Mouse (Mus musculus) forebrain, embryonic 14.5 days (tissue): ENCODE results near the gene Clip1. TPM values are rescaled to one million over a fixed set of nuclear protein-coding genes. Genes with fewer than 3 reads are reported as not detected.
A peak's percentile ranks its signal among the peaks of the same experiment; 100 is the strongest.
"Not testable (repeated sequence)": the region's sequence is repeated elsewhere in the genome, so short reads cannot be mapped to it uniquely, and the experiment has no call there.

Experiments used
- ATAC-seq: fragments of 200-750 bp; cut with Nextera tagmentation; 2 replicates; pipeline ENCODE4 v1.8.0; 2017; ENCODE audit warnings: mild to moderate bottlenecking, moderate library complexity
- DNase-seq: peaks from one replicate; pipeline ENCODE4 v3.0.0-alpha.2; 2015; ENCODE audit warnings: low spot score
- H3K27ac ChIP-seq: fragments of 300-500 bp; sonication (generic); 2 replicates; pipeline ENCODE4 v1.5.1; 2014; ENCODE audit warnings: low read depth, mild to moderate bottlenecking, control low read depth, low read length, moderate library complexity
- H3K27me3 ChIP-seq: fragments of 300-500 bp; sonication (generic); replicated peaks from 2 replicates; pipeline ENCODE4 v1.6.1; 2014; ENCODE audit warnings: low read length, control low read depth, mixed read lengths; ENCODE audit not compliant: control insufficient read depth, insufficient read depth
- H3K36me3 ChIP-seq: fragments of 300-500 bp; sonication (generic); 2 replicates; pipeline ENCODE4 v1.6.1; 2014; ENCODE audit warnings: low read length, control low read depth; ENCODE audit not compliant: control insufficient read depth, insufficient read depth
- H3K4me1 ChIP-seq: fragments of 300-500 bp; sonication (generic); 2 replicates; pipeline ENCODE4 v1.6.1; 2014; ENCODE audit warnings: antibody characterized with exemption, low read length, control low read depth; ENCODE audit not compliant: control insufficient read depth, insufficient read depth
- H3K4me2 ChIP-seq: fragments of 300-500 bp; sonication (generic); 2 replicates; pipeline ENCODE4 v1.6.1; 2014; ENCODE audit warnings: mild to moderate bottlenecking, control low read depth, low read length
- H3K4me3 ChIP-seq: fragments of 300-500 bp; sonication (generic); 2 replicates; pipeline ENCODE4 v1.5.1; 2014; ENCODE audit warnings: low read depth, low read length, control low read depth
- H3K9ac ChIP-seq: fragments of 300-500 bp; sonication (generic); 2 replicates; pipeline ENCODE4 v1.6.1; 2014; ENCODE audit warnings: mild to moderate bottlenecking, low read length, control low read depth, moderate library complexity
- H3K9me3 ChIP-seq: fragments of 300-500 bp; sonication (generic); replicated peaks from 2 replicates; pipeline ENCODE4 v1.6.1; 2016; ENCODE audit warnings: low read length, control low read depth, mixed read lengths; ENCODE audit not compliant: control insufficient read depth
- WGBS: fragments of 180-500 bp; shearing (Covaris S2); extraction: QIAGEN DNeasy Blood & Tissue Kit; methylation state at CpG from one replicate; pipeline ENCODE4 v1.1.7; 2014; 5-methylcytosine and 5-hydroxymethylcytosine counted together
- polyA plus RNA-seq: library from polyadenylated mRNA; unstranded; fragments of >200 nt; fragmentation: Nextera tagmentation; extraction: Ambion mirVana; gene quantifications from 2 replicates; pipeline ENCODE4 v1.2.1, GENCODE M21; 2014

Clip1 gene
- polyA plus RNA-seq = 45.9 and 55.6 TPM in 2 replicates

DNA sequence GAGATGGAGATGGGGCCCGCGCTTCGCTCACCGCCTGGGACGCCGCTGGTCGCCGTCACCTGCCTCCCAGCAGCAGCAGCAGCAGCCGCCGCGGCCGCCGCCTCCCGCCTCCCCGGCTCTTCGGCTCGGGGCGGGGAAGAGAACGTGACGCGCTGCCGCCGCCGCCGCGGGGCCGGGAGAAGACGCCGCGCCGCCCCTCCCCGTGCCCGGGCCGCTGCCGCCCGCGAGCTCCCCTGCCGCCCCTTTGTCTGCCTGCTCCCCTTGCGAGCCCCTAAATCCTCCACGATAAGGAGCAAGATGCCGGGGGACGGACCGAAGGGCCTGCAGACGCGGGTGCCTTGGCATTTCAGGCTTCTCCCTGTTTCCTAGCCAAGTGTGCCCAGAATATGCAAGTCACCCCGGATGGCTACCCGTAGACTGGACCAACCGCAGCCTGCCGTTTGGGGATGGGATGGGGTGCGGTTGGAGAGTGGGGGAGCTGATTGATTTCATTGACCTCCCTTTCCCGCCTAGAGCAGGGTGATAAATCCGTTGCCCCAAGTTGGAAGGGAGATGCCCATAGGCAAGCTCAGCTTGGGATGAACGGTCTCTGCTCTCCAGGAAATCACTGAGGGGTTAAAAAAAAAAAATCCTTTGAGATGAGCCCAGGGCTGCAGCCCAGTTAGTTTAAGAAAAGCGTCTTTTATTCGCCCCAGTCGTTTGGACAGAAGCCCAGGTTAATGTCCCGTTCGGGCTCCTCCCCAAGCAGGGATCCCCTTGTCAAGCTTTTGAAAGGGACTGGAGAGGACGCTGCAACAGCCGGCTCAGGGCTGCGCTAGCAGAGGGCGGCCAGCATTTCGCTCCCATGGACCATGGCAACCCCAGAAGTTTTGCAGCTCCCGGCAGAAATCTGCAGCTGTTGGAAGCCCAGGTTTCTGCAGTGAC, at the start of gene Clip1:
Gene Clip1 (minus strand): TSS at position 398 of the 924 bp plus-strand sequence.
- H3K27ac ChIP-seq = peak within 1 kb of the TSS; percentile 99
- ATAC-seq = peak; percentile 78
- under 1% methylated on average over 33 of the region's 64 CpGs for WGBS

DNA sequence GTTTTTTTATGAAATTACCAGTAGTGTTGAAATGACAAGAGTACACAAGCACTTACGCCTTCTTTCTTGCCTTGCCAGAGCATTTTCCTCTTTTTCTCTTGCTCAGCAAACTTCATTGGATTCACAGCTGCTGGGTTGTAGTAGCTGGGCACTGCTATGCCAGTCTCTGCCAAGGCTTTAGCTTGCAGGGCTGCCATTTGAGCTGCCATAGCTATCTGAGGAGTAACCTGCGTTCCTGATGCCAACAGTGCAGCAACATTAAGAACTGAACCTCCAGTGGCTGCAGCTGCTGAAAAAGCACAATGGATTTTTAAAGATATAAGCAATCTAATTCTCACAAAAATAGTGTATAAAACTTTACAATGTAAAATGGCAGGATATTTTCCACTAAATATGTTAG, 46.6 kb upstream of the Clip1 start:
- H3K27me3 ChIP-seq = no peaks in the 10 kb centered on the region
- H3K36me3 ChIP-seq = peaks cover 79% of the 10 kb centered on the region
- no peak overlapping the region for H3K4me2 ChIP-seq
- ATAC-seq (no peak), DNase-seq (no peak)
- no peak overlapping the region for H3K4me3 ChIP-seq
- no peak overlapping the region for H3K27ac ChIP-seq
- WGBS = 99% methylated on average over 2 of the region's 2 CpGs
- no peaks in the 10 kb centered on the region for H3K4me1 ChIP-seq
- no peak overlapping the region for H3K9ac ChIP-seq
- H3K9me3 ChIP-seq = no peaks in the 10 kb centered on the region

More for the DNA sequence above, at the start of gene Clip1:
- peak within 1 kb of the TSS; percentile 96 for H3K4me3 ChIP-seq
- no peaks in the 10 kb centered on the region for H3K9me3 ChIP-seq
- H3K4me2 ChIP-seq = peak within 1 kb of the TSS; percentile 69
- no peaks in the 10 kb centered on the region for H3K36me3 ChIP-seq
- peak within 1 kb of the TSS; percentile 99 for H3K9ac ChIP-seq
- peak; percentile 90 for DNase-seq
- no peaks in the 10 kb centered on the region for H3K27me3 ChIP-seq
- peaks cover 19% of the 10 kb centered on the region for H3K4me1 ChIP-seq

DNA sequence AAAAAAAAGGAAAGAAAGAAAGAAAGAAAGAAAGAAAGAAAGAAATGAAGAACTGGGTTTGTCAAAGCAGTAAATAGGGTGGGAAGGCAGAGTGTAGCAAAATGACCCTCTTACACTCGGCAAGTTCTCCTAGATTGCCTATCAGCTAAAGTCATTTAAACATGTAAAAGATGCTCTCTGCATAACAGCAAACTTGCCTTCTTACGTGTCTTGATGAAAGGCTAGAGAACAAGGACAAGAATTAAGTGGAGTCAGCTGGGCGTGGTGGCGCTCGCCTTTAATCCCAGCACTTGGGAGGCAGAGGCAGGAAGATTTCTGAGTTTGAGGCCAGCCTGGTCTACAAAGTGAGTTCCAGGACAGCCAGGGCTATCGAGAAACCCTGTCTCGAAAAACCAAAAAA, 39.4 kb upstream of the Clip1 start:
- not testable (repeated sequence) for H3K9me3 ChIP-seq, H3K27ac ChIP-seq, H3K9ac ChIP-seq, DNase-seq, H3K27me3 ChIP-seq, H3K4me3 ChIP-seq, ATAC-seq, H3K4me2 ChIP-seq
- H3K4me1 ChIP-seq = peaks cover 11% of the 10 kb centered on the region
- WGBS = 87% methylated on average over 7 of the region's 7 CpGs
- H3K36me3 ChIP-seq = peaks cover 17% of the 10 kb centered on the region

DNA sequence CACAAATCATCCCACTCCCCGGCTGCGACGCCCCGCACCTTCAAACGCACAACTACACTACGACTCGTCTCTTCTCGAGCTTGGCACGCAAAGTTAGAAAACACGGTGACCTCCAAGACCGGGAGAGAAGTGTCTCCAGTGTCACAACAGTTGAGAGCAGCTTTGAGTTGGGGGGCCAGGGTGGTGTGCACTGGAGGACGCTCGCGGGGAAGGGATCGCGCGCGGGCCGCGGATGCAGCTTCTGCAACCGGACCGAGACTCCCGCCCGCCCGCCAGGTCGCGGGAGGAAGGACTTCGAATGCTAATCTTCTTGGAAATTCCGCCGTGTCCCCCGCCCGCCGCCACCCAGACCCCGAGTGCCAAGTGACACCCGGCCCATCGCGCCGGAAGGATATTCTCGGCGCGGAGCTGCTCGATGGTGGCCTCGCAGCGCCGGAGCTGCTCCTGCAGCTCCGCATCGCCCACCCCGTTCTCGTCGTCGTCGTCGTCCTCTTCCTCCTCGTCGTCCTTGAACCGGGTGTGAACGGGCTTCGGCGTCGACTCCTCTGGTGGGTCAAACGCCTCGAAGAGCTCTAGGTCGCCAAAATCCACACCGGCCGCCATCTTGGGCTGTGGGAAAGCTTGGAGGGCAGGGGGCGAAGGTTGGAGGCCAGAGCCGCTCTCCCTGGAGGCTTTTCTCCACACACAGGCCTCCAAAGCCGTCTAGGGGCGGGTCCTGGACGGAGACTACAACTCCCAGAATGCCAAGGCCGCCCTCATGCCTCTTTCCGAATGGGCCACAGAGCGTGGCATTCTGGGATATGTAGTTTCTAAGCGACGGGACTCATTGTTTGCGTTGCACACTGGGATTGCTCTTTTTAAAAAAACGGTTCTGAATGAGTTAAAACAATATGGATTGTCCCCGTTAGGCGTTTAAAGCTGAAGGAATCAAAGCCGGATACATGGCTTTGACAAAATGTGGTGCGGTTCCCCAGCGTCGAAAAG, 36.2 kb upstream of the Clip1 start, which contains the start of gene Zcchc8:
Gene Zcchc8 (minus strand): TSS at position 773 of the 984 bp plus-strand sequence.
- H3K4me1 ChIP-seq = peaks cover 14% of the 10 kb centered on the region
- H3K4me2 ChIP-seq = peak within 1 kb of the TSS; percentile 59
- no peaks in the 10 kb centered on the region for H3K9me3 ChIP-seq
- DNase-seq = peak; percentile 99
- WGBS = under 1% methylated on average over 83 of the region's 83 CpGs
- H3K27ac ChIP-seq = peak within 1 kb of the TSS; percentile 85
- H3K4me3 ChIP-seq = peak within 1 kb of the TSS; percentile 85
- peak within 1 kb of the TSS; percentile 88 for H3K9ac ChIP-seq
- H3K36me3 ChIP-seq = peaks cover 12% of the 10 kb centered on the region
- ATAC-seq = peak; percentile 100
- H3K27me3 ChIP-seq = no peaks in the 10 kb centered on the region

DNA sequence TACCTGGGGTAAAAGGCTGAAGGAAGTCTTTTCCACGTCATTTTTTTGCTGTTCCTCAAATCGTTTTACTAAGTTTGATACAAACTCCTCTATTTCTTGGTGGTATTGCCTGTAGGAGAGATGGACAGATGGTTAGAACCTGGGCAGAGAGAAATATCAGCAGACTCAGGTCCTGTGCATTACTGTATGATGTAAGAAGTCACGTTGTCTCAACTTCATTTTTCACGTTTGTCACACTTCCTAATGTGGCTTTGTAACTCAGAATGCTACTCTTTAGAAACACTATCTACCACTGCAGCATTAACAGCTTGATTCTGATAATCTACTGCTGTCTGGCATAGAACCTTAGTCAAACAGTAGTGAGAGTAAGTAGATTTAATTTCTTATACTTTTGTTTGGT, 30.2 kb upstream of the Clip1 start:
- Histone ChIP-seq H3K4me1 (peaks cover 11% of the 10 kb centered on the region), H3K9me3 (no peaks in the 10 kb centered on the region), H3K4me2 (no peak overlapping the region), H3K4me3 (no peak overlapping the region), H3K27ac (no peak overlapping the region), H3K9ac (no peak overlapping the region), H3K36me3 (peaks cover 71% of the 10 kb centered on the region), H3K27me3 (no peaks in the 10 kb centered on the region)
- DNase-seq (no peak), ATAC-seq (no peak)
- WGBS = 92% methylated on average over 4 of the region's 4 CpGs

DNA sequence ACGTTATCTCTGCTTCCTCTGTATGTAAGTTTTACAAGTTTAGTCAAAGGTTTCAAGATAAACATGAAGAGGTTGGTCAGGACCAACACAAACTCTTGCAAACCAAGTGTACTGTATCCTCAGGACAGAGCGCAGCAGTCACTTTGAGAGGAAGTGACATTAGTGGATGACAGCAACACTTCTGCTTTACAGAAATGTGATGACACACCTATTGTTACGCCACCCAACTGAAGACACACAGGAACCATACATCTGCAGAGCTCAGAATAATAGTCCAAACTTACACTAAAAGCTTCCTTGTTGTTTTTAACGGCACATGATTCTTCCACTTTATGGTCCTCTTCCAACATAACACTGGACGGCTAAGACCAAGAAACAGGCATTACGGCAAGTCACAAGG, 29.4 kb upstream of the Clip1 start:
- Histone ChIP-seq H3K27me3 (no peaks in the 10 kb centered on the region), H3K4me1 (peaks cover 3% of the 10 kb centered on the region), H3K36me3 (peaks cover 79% of the 10 kb centered on the region), H3K27ac (no peak overlapping the region), H3K4me2 (no peak overlapping the region), H3K4me3 (no peak overlapping the region), H3K9ac (no peak overlapping the region), H3K9me3 (no peaks in the 10 kb centered on the region)
- WGBS = 96% methylated on average over 6 of the region's 6 CpGs
- no peak for ATAC-seq
- no peak for DNase-seq

DNA sequence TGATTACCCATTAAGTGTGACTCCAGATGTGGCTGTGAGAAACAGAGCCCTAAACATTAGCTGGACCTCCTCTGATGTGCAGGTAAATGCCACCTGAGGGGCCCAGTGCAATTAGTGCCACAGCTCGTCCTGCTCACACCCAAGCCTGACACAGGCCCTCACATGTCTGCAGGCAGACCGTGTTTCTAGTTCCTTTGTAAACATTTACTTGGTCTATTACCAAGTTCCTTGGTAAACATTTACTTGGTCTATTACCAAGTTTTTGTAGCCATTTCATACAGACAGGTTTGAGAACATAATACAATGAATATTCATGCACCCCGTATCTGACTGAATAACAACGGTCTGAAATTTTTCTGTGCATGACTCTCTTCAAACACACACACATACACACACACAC, 25.2 kb upstream of the Clip1 start:
- no peak overlapping the region for H3K4me3 ChIP-seq
- no peak overlapping the region for H3K4me2 ChIP-seq
- no peaks in the 10 kb centered on the region for H3K9me3 ChIP-seq
- ATAC-seq (no peak), DNase-seq (no peak)
- peaks cover 96% of the 10 kb centered on the region for H3K36me3 ChIP-seq
- H3K9ac ChIP-seq = no peak overlapping the region
- no peaks in the 10 kb centered on the region for H3K4me1 ChIP-seq
- H3K27me3 ChIP-seq = no peaks in the 10 kb centered on the region
- no peak overlapping the region for H3K27ac ChIP-seq
- 90% methylated on average over 4 of the region's 4 CpGs for WGBS

DNA sequence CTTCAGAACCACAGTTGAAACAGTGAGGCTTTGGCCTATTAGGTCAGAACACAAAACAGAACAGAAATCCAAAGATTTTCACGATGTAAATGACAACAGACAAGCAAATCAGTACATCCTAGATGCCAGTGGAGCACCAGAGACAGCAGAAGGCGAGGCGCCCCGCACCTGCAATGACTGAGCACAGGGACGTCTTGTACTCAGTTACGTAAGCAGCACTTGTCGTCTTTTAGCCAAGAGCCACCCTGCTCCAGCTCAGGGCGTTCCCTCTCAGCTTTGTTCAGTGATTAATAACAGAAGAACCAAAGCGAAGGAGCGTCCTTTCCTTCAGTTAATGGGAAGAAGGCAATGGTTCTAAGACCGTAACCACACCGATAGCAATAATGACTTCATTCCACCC, 24.2 kb upstream of the Clip1 start:
- Histone ChIP-seq H3K4me1 (no peaks in the 10 kb centered on the region), H3K36me3 (peaks cover 96% of the 10 kb centered on the region), H3K27me3 (no peaks in the 10 kb centered on the region), H3K27ac (no peak overlapping the region), H3K9ac (no peak overlapping the region), H3K9me3 (no peaks in the 10 kb centered on the region), H3K4me2 (no peak overlapping the region), H3K4me3 (no peak overlapping the region)
- WGBS = 93% methylated on average over 12 of the region's 12 CpGs
- ATAC-seq (no peak), DNase-seq (no peak)
